ENCODE assay signal across 15 mouse cellular contexts in genomic region chr2:158501836-158502812, GRCm38 (mm10). TPM values are rescaled to one million over a fixed set of nuclear protein-coding genes. Genes with fewer than 3 reads are reported as not detected.
DNase-seq lines count a peak whose midpoint lies in the region; ATAC-seq lines count a peak whose summit lies in the region.
"Had no signal": no experiment of that assay in that cellular context is flagged by ENCODE, and none has a peak within 500 bp of the region (broad histone marks: within the 10 kb centered on the region; RNA-seq: fewer than 3 reads in every experiment).

Gene Adig, plus strand, starts transcription at chr2:158502612.

- H3K27me3 ChIP-seq in heart, embryonic 11.5 days (ENCODE audit: control insufficient read depth, insufficient read depth, low read length), result no peaks in the 10 kb centered on the region
- H3K27me3 ChIP-seq in midbrain, embryonic 11.5 days (ENCODE audit: control insufficient read depth, insufficient read depth, low read length), result no peaks in the 10 kb centered on the region
- no peaks in the 10 kb centered on the region for H3K27me3 ChIP-seq in midbrain, embryonic 15.5 days (replicated peaks)
- H3K27me3 ChIP-seq in embryonic facial prominence, embryonic 13.5 days, result no peaks in the 10 kb centered on the region
- no peaks in the 10 kb centered on the region for H3K27me3 ChIP-seq in stomach, embryonic 15.5 days (replicated peaks)
- H3K27me3 ChIP-seq: limb, embryonic 12.5 days had no signal

- H3K36me3 ChIP-seq in heart, embryonic 11.5 days (ENCODE audit: control insufficient read depth, insufficient read depth, low read length), result no peaks in the 10 kb centered on the region
- no peaks in the 10 kb centered on the region for H3K36me3 ChIP-seq in midbrain, embryonic 11.5 days (ENCODE audit: control insufficient read depth, insufficient read depth, low read length)
- no peaks in the 10 kb centered on the region; the same call in 1 of the 2 replicates for H3K36me3 ChIP-seq in midbrain, embryonic 15.5 days (replicated peaks)
- peaks cover 17% of the 10 kb centered on the region for H3K36me3 ChIP-seq in embryonic facial prominence, embryonic 13.5 days
- H3K36me3 ChIP-seq in stomach, embryonic 15.5 days, result peaks cover 5% of the 10 kb centered on the region; the same call in 1 of the 2 replicates

- H3K9me3 ChIP-seq in heart, embryonic 11.5 days (replicated peaks; ENCODE audit: control insufficient read depth, low read length), result no peaks in the 10 kb centered on the region
- no peaks in the 10 kb centered on the region for H3K9me3 ChIP-seq in midbrain, embryonic 11.5 days (ENCODE audit: control insufficient read depth, low read length)
- H3K9me3 ChIP-seq in midbrain, embryonic 15.5 days, result no peaks in the 10 kb centered on the region
- no peaks in the 10 kb centered on the region for H3K9me3 ChIP-seq in embryonic facial prominence, embryonic 13.5 days
- no peaks in the 10 kb centered on the region for H3K9me3 ChIP-seq in stomach, embryonic 15.5 days
- H3K9me3 ChIP-seq: hindbrain, embryonic 10.5 days; limb, embryonic 12.5 days had no signal

- H3K4me1 ChIP-seq in heart, embryonic 11.5 days (ENCODE audit: control insufficient read depth, insufficient read depth, low read length), result no peaks in the 10 kb centered on the region
- no peaks in the 10 kb centered on the region for H3K4me1 ChIP-seq in midbrain, embryonic 11.5 days (ENCODE audit: control insufficient read depth, insufficient read depth, low read length)
- no peaks in the 10 kb centered on the region for H3K4me1 ChIP-seq in midbrain, embryonic 15.5 days
- H3K4me1 ChIP-seq in embryonic facial prominence, embryonic 13.5 days, result peaks cover 4% of the 10 kb centered on the region; the same call in 1 of the 2 replicates
- no peaks in the 10 kb centered on the region for H3K4me1 ChIP-seq in stomach, embryonic 15.5 days
- H3K4me1 ChIP-seq: hindbrain, embryonic 10.5 days had no signal

- peak; percentile 87 for DNase-seq in heart, adult 11 months
- DNase-seq in midbrain, embryonic 11.5 days (ENCODE audit: low spot score, missing footprints), result peak; percentile 78
- no peak for DNase-seq in cerebellum, adult 11 months
- DNase-seq in urinary bladder, postnatal 25 days (ENCODE audit: low spot score), result no peak
- DNase-seq: cerebellum, adult 18-20 months; kidney, adult 8-10 months; lung, adult 18-20 months; midbrain, embryonic 14.5 days had no signal

- ATAC-seq in heart, embryonic 11.5 days (replicated peaks; ENCODE audit: insufficient number of reproducible peaks, low FRiP score, low TSS enrichment), result no peak
- ATAC-seq in midbrain, embryonic 11.5 days (ENCODE audit: low FRiP score), result no peak
- ATAC-seq in midbrain, embryonic 15.5 days (replicated peaks), result no peak
- ATAC-seq in embryonic facial prominence, embryonic 13.5 days (ENCODE audit: insufficient number of reproducible peaks, insufficient read depth, low FRiP score, low TSS enrichment, low read depth), result no peak
- ATAC-seq in stomach, embryonic 15.5 days (ENCODE audit: insufficient read depth, low FRiP score, low read depth), result peak; percentile 48; the same call in 1 of the 2 replicates

- no peak within 1 kb of the TSS for H3K27ac ChIP-seq in heart, embryonic 11.5 days (ENCODE audit: low read depth, low read length)
- H3K27ac ChIP-seq in midbrain, embryonic 11.5 days (ENCODE audit: low read depth, low read length), result no peak within 1 kb of the TSS
- no peak within 1 kb of the TSS for H3K27ac ChIP-seq in midbrain, embryonic 15.5 days
- H3K27ac ChIP-seq in embryonic facial prominence, embryonic 13.5 days, result 0 out of 2 replicates have a peak within 1 kb of the TSS, but pooled peaks have one; percentile 2
- peak within 1 kb of the TSS; percentile 41; the same call in 1 of the 2 replicates for H3K27ac ChIP-seq in stomach, embryonic 15.5 days
- H3K27ac ChIP-seq: hindbrain, embryonic 10.5 days; limb, embryonic 12.5 days had no signal

- no peak within 1 kb of the TSS for H3K9ac ChIP-seq in heart, embryonic 11.5 days (ENCODE audit: low read depth, low read length)
- no peak within 1 kb of the TSS for H3K9ac ChIP-seq in midbrain, embryonic 11.5 days (ENCODE audit: low read length)
- H3K9ac ChIP-seq in midbrain, embryonic 15.5 days, result no peak within 1 kb of the TSS
- peak within 1 kb of the TSS; percentile 40; the same call in 1 of the 2 replicates for H3K9ac ChIP-seq in embryonic facial prominence, embryonic 13.5 days
- H3K9ac ChIP-seq in stomach, embryonic 15.5 days, result no peak within 1 kb of the TSS
- H3K9ac ChIP-seq: limb, embryonic 12.5 days had no signal

- 74% methylated on average over 11 of the region's 11 CpGs for WGBS in heart, embryonic 11.5 days (ENCODE audit: insufficient replicate concordance)
- 75% methylated on average over 11 of the region's 11 CpGs for WGBS in midbrain, embryonic 11.5 days
- 79% methylated on average over 11 of the region's 11 CpGs for WGBS in midbrain, embryonic 15.5 days
- 73% methylated on average over 11 of the region's 11 CpGs for WGBS in embryonic facial prominence, embryonic 13.5 days
- WGBS in stomach, embryonic 15.5 days, result 55% methylated on average over 11 of the region's 11 CpGs

- H3K4me2 ChIP-seq in heart, embryonic 11.5 days, result no peak within 1 kb of the TSS
- H3K4me2 ChIP-seq in midbrain, embryonic 11.5 days, result no peak within 1 kb of the TSS
- no peak within 1 kb of the TSS for H3K4me2 ChIP-seq in midbrain, embryonic 15.5 days
- H3K4me2 ChIP-seq in embryonic facial prominence, embryonic 13.5 days, result no peak within 1 kb of the TSS
- H3K4me2 ChIP-seq in stomach, embryonic 15.5 days, result no peak within 1 kb of the TSS
- H3K4me2 ChIP-seq: limb, embryonic 12.5 days had no signal

- H3K4me3 ChIP-seq in heart, embryonic 11.5 days (ENCODE audit: low read depth, low read length), result no peak within 1 kb of the TSS
- H3K4me3 ChIP-seq in midbrain, embryonic 11.5 days (ENCODE audit: low read depth, low read length), result no peak within 1 kb of the TSS
- no peak within 1 kb of the TSS for H3K4me3 ChIP-seq in midbrain, embryonic 15.5 days
- H3K4me3 ChIP-seq in embryonic facial prominence, embryonic 13.5 days, result no peak within 1 kb of the TSS
- H3K4me3 ChIP-seq in stomach, embryonic 15.5 days (replicated peaks), result no peak within 1 kb of the TSS
- H3K4me3 ChIP-seq: hindbrain, embryonic 10.5 days; limb, embryonic 12.5 days had no signal

RNA-seq across cellular contexts. Expression of gene Adig, which starts in this region (rescaled TPM):
- polyA plus RNA-seq in heart, embryonic 11.5 days (2014; fragmentation: Nextera tagmentation; extraction: Ambion mirVana), result not detected in 2 replicates
- not detected in 2 replicates for polyA plus RNA-seq in midbrain, embryonic 11.5 days (2014; fragmentation: Nextera tagmentation; extraction: Ambion mirVana)
- not detected in 2 replicates for polyA plus RNA-seq in midbrain, embryonic 15.5 days (2015; fragmentation: Nextera tagmentation; extraction: Ambion mirVana)
- not detected in 2 replicates for polyA plus RNA-seq in embryonic facial prominence, embryonic 13.5 days (2015; fragmentation: Nextera tagmentation; extraction: Ambion mirVana)
- polyA plus RNA-seq in stomach, embryonic 15.5 days (2015; fragmentation: Nextera tagmentation; extraction: Ambion mirVana), result 0.77 and 1.1 TPM in 2 replicates
- polyA plus RNA-seq: heart, embryonic 14.5 days; hindbrain, embryonic 10.5 days; limb, embryonic 12.5 days; midbrain, embryonic 14.5 days had no signal

Comparison
In these comparisons a context has a peak if more than half of its experiments do, and no peak if none do; other contexts are left out.
1. Peak in DNase-seq in midbrain, embryonic 11.5 days; RNA of the gene not detected or under 1 TPM.
2. H3K27ac ChIP-seq: peak in embryonic facial prominence, embryonic 13.5 days (single experiment) and stomach, embryonic 15.5 days (single experiment); none in heart, embryonic 11.5 days (single experiment), midbrain, embryonic 11.5 days (single experiment) and midbrain, embryonic 15.5 days (single experiment).